Mouse (Mus musculus): Measurements from ENCODE around the gene Arhgap20. TPM values are rescaled to one million over a fixed set of nuclear protein-coding genes. Genes with fewer than 3 reads are reported as not detected.
A peak's percentile ranks its signal among the peaks of the same experiment; 100 is the strongest.

The Arhgap20 gene
- polyA plus RNA-seq, 1 experiment from 2014 or later: 30.1 TPM

DNA sequence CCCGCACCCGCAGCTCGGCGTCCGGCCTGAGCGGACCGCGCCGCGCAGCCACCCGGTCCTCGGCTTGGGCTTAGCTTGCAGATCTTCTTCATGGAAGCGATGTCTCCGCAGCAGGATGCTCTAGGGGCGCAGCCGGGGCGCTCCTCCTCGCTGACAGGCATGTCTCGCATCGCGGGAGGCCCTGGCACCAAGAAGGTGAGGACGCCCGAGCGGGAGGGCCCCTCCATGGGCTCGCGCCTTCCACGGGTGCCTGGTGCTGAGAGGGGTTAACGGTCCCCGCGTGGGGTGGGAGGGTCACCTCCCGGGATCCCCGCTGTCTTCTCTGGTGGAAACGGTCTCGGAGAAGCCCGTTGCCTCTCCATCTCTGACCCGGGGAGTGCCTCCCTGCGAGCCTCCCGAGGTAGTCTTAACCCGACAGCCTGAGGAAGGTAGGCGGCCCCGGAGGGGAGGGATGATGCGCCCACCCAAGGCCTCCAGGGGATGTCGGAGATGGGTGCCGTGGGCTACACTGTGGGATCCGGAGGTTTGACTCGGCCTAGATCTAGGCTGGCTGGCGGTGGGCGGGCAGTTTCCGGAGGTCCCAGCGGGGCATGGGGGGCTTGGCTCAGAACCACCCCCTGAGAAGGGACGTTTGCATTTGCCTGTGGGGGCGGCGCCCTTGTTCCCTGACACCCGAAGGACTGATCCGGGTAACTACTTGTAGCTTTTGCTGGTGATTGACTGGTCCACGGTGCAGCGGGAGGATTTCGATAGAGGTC is 459 bp downstream of the Arhgap20 start:
- H3K27me3 ChIP-seq (replicated peaks): no peaks in the 10 kb centered on the region
- H3K4me1 ChIP-seq: peaks cover 30% of the 10 kb centered on the region
- H3K27ac ChIP-seq (replicated peaks): peak overlapping the region; percentile 95
- peak overlapping the region; percentile 90 for H3K4me3 ChIP-seq (replicated peaks)
- peak; percentile 58 for ATAC-seq (ENCODE audit: low FRiP score)
- H3K9ac ChIP-seq (replicated peaks): peak overlapping the region; percentile 97
- peak overlapping the region; percentile 79 for H3K4me2 ChIP-seq
- under 1% methylated on average over 58 of the region's 58 CpGs for WGBS
- H3K9me3 ChIP-seq (replicated peaks): no peaks in the 10 kb centered on the region
- H3K36me3 ChIP-seq: no peaks in the 10 kb centered on the region

DNA sequence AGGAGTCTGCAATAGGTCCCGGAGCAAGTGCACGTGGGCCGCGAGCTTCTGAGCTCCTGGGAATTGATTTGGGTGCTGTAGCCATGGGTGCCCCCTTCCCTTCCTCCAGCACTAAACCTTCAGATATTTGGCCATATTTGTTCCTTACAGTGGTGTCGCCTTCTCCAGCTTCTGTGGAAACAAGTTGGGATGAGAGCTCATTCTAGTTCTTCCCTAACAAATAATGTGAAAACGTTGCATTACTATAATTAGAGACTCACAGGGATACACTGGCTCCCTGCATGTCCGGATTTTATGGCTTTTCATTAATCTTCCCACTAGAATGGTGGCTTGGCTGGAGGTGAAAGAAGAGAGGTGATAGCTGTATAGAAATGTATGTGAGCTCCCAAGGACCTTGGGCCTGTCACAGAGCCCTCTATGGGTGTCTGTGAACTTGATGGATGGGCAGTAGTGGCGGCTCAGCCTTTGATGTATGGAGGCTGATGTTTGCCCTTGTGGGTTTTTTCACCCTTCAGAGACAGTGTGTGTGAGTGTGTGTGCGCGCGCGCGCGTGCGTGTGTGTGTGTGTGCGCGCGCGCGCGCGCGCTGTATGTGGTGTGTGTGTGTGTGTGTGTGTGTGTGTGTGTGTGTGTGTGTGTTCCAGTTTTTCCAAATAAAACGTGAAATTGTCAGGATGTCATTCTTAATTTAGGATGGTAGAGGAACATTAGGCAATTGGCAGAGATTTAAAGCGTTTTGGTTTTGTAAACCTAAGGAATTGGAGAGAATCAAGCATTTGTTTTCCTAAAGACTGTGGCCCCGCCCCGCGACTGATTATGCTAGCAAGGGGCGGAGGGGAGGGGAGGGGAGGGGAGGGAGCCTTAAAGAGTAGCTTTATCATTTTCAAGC is 1.3 kb downstream of the Arhgap20 start:
- H3K9me3 ChIP-seq (replicated peaks): no peaks in the 10 kb centered on the region
- H3K36me3 ChIP-seq: no peaks in the 10 kb centered on the region
- peak overlapping the region; percentile 79 for H3K4me2 ChIP-seq
- under 1% methylated on average over 26 of the region's 29 CpGs for WGBS
- H3K27ac ChIP-seq (replicated peaks): peak overlapping the region; percentile 95
- ATAC-seq (ENCODE audit: low FRiP score): peak; percentile 21; the same call in 1 of the 2 replicates
- H3K4me1 ChIP-seq: peaks cover 30% of the 10 kb centered on the region
- H3K9ac ChIP-seq (replicated peaks): peak overlapping the region; percentile 97
- H3K4me3 ChIP-seq (replicated peaks): peak overlapping the region; percentile 90
- H3K27me3 ChIP-seq (replicated peaks): no peaks in the 10 kb centered on the region

DNA sequence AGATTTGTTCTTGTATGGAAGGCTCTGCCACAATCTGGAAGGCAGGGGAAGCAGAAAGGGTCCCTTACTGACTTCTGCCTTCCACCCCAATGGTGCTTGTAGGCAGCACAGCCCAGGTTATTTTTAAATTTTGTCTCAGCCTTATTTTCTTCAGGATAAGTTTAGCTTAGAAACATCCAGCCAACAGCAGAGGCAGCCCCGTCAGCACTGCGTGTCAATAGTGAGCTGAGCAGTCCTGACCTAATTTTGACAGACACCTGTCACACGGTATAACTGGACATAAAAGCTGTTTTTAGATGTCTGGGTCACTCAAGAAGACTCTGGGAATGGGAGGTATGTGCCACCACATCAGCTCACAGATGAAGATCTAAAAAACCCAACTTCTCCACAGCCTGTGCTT is 9.1 kb downstream of the Arhgap20 start:
- Histone ChIP-seq H3K9me3 (replicated peaks) (no peaks in the 10 kb centered on the region), H3K4me1 (peaks cover 3% of the 10 kb centered on the region; the same call in 1 of the 2 replicates), H3K27me3 (replicated peaks) (no peaks in the 10 kb centered on the region), H3K9ac (replicated peaks) (no peak overlapping the region), H3K4me3 (replicated peaks) (no peak overlapping the region), H3K36me3 (no peaks in the 10 kb centered on the region), H3K27ac (replicated peaks) (no peak overlapping the region), H3K4me2 (no peak overlapping the region)
- no peak for ATAC-seq (ENCODE audit: low FRiP score)
- 90% methylated on average over 3 of the region's 3 CpGs for WGBS

DNA sequence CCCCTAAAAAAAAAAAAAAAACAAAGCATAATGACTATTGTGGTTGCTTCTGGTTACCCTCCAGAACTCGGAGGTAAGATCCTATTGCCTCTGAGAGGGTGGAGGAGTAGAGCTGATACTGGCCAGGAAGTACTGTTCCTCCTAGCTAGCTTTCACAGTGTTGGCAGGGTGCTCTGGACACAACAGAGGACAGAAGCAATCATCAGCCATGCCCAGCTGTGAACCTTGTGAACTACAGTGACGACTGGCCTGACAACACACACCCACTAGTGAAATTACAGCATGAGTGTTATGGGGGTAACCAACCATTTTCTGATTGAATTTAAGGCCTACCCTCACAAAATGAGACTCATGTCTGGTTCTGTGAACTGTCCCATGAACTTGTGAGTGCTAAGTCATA is 11.3 kb downstream of the Arhgap20 start:
- H3K4me3 ChIP-seq (replicated peaks): no peak overlapping the region
- H3K9ac ChIP-seq (replicated peaks): no peak overlapping the region
- no peak overlapping the region for H3K4me2 ChIP-seq
- no peak for ATAC-seq (ENCODE audit: low FRiP score)
- H3K4me1 ChIP-seq: peaks cover 12% of the 10 kb centered on the region; the same call in 1 of the 2 replicates
- H3K36me3 ChIP-seq: no peaks in the 10 kb centered on the region
- 71% methylated on average over 2 of the region's 2 CpGs for WGBS
- no peaks in the 10 kb centered on the region for H3K9me3 ChIP-seq (replicated peaks)
- no peaks in the 10 kb centered on the region for H3K27me3 ChIP-seq (replicated peaks)
- no peak overlapping the region for H3K27ac ChIP-seq (replicated peaks)

DNA sequence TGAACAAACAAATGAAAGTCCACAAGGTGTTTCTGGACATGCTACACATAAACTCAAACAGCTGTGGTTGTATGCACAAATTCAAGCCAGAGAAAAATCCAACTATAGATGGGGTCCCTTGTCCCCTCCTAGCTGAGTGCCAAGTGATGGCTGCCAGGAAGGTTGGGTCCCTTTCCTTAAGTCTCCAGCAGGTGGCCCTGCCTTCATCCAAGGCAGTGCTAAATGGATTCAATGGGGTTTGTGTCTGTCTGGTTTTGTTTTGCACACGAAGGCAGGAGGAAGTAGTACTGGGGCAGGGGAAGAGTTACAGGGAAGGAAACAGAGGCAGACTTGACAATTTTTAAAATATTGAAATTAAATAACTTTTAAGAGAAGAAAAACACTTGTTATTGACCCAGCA is 12.0 kb downstream of the Arhgap20 start:
- no peaks in the 10 kb centered on the region for H3K9me3 ChIP-seq (replicated peaks)
- H3K4me1 ChIP-seq: peaks cover 12% of the 10 kb centered on the region; the same call in 1 of the 2 replicates
- 6% methylated on average over 1 of the region's 1 CpGs for WGBS
- H3K4me3 ChIP-seq (replicated peaks): no peak overlapping the region
- no peak overlapping the region for H3K9ac ChIP-seq (replicated peaks)
- H3K27me3 ChIP-seq (replicated peaks): no peaks in the 10 kb centered on the region
- H3K27ac ChIP-seq (replicated peaks): no peak overlapping the region
- H3K36me3 ChIP-seq: no peaks in the 10 kb centered on the region
- H3K4me2 ChIP-seq: no peak overlapping the region
- ATAC-seq (ENCODE audit: low FRiP score): no peak

GRCm38 (mm10) chr9:51779232-51779631 is 14.1 kb downstream of the Arhgap20 start:
- H3K9ac ChIP-seq (replicated peaks): no peak overlapping the region
- no peak overlapping the region for H3K4me3 ChIP-seq (replicated peaks)
- no peaks in the 10 kb centered on the region for H3K27me3 ChIP-seq (replicated peaks)
- peaks cover 12% of the 10 kb centered on the region; the same call in 1 of the 2 replicates for H3K4me1 ChIP-seq
- ATAC-seq (ENCODE audit: low FRiP score): no peak
- 75% methylated on average over 5 of the region's 5 CpGs for WGBS
- no peaks in the 10 kb centered on the region for H3K9me3 ChIP-seq (replicated peaks)
- H3K27ac ChIP-seq (replicated peaks): no peak overlapping the region
- H3K4me2 ChIP-seq: no peak overlapping the region
- H3K36me3 ChIP-seq: no peaks in the 10 kb centered on the region

DNA sequence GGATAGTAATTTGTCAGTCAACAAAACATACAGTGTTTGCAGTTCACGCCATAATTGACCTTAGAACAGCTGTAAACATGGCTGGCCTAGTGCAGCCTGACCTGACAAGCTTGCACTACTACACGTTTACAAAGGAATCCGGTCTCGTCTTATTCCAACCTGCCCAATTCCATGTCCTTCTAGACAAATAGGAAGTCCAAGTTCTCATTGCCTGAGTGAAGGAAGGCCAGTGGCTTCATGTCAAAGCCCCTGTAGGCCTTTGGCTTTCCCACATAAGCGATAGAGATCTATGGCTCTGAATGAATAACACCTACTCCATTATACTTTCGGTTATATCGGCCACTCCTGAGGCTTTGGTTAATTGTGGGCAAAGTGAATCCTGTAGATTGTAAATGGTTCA is 16.0 kb downstream of the Arhgap20 start:
- Histone ChIP-seq H3K4me1 (peaks cover 12% of the 10 kb centered on the region; the same call in 1 of the 2 replicates), H3K36me3 (no peaks in the 10 kb centered on the region), H3K9me3 (replicated peaks) (no peaks in the 10 kb centered on the region), H3K4me2 (no peak overlapping the region), H3K4me3 (replicated peaks) (no peak overlapping the region), H3K9ac (replicated peaks) (no peak overlapping the region), H3K27ac (replicated peaks) (no peak overlapping the region), H3K27me3 (replicated peaks) (no peaks in the 10 kb centered on the region)
- ATAC-seq (ENCODE audit: low FRiP score): no peak
- WGBS: 90% methylated on average over 7 of the region's 7 CpGs

- no peak overlapping the region for H3K4me3 ChIP-seq (replicated peaks)
- 36% methylated on average over 6 of the region's 6 CpGs for WGBS
- no peaks in the 10 kb centered on the region for H3K27me3 ChIP-seq (replicated peaks)
- H3K4me2 ChIP-seq: no peak overlapping the region
- no peak for ATAC-seq (ENCODE audit: low FRiP score)
- H3K4me1 ChIP-seq: peaks cover 8% of the 10 kb centered on the region
- H3K36me3 ChIP-seq: no peaks in the 10 kb centered on the region; the same call in 1 of the 2 replicates
- no peak overlapping the region for H3K9ac ChIP-seq (replicated peaks)
- H3K27ac ChIP-seq (replicated peaks): no peak overlapping the region
- H3K9me3 ChIP-seq (replicated peaks): no peaks in the 10 kb centered on the region
Observed at GRCm38 (mm10) chr9:51787380-51787779, 22.2 kb downstream of the Arhgap20 start.

- no peaks in the 10 kb centered on the region for H3K9me3 ChIP-seq (replicated peaks)
- H3K4me1 ChIP-seq: peaks cover 5% of the 10 kb centered on the region
- H3K27ac ChIP-seq (replicated peaks): no peak overlapping the region
- no peak overlapping the region for H3K4me2 ChIP-seq
- no peak for ATAC-seq (ENCODE audit: low FRiP score)
- WGBS: 77% methylated on average over 1 of the region's 1 CpGs
- H3K4me3 ChIP-seq (replicated peaks): no peak overlapping the region
- H3K27me3 ChIP-seq (replicated peaks): no peaks in the 10 kb centered on the region
- H3K36me3 ChIP-seq: no peaks in the 10 kb centered on the region; the same call in 1 of the 2 replicates
- no peak overlapping the region for H3K9ac ChIP-seq (replicated peaks)
Observed at GRCm38 (mm10) chr9:51788466-51788865, 23.3 kb downstream of the Arhgap20 start.

DNA sequence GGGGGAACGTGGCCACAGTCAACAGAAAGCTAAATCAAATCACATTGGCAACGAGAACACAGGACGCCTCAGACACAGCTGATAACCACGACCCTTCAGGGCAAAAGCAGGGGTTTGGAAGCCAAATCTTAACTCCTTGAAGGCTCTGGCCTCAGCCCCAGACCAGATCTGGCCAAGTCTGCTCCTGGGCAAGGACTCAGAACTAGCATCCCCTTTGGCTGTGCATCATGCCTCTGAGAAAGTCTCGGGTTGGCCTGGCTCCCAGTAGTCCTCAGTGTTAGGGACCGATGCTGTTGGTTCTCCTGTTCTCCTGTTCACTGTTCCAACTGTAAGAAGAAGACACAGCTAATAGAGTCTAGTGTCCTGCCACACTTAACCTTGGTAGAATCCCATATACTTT is 30.1 kb downstream of the Arhgap20 start:
- Histone ChIP-seq H3K4me3 (replicated peaks) (no peak overlapping the region), H3K27ac (replicated peaks) (no peak overlapping the region), H3K36me3 (no peaks in the 10 kb centered on the region), H3K4me2 (no peak overlapping the region), H3K9ac (replicated peaks) (no peak overlapping the region), H3K4me1 (peaks cover 3% of the 10 kb centered on the region; the same call in 1 of the 2 replicates), H3K9me3 (replicated peaks) (no peaks in the 10 kb centered on the region), H3K27me3 (replicated peaks) (no peaks in the 10 kb centered on the region)
- WGBS: 63% methylated on average over 6 of the region's 6 CpGs
- ATAC-seq (ENCODE audit: low FRiP score): no peak

- peaks cover 3% of the 10 kb centered on the region; the same call in 1 of the 2 replicates for H3K4me1 ChIP-seq
- H3K36me3 ChIP-seq: no peaks in the 10 kb centered on the region
- no peak overlapping the region for H3K9ac ChIP-seq (replicated peaks)
- no peaks in the 10 kb centered on the region for H3K9me3 ChIP-seq (replicated peaks)
- no peaks in the 10 kb centered on the region for H3K27me3 ChIP-seq (replicated peaks)
- no peak overlapping the region for H3K4me3 ChIP-seq (replicated peaks)
- 87% methylated on average over 5 of the region's 5 CpGs for WGBS
- no peak overlapping the region for H3K4me2 ChIP-seq
- ATAC-seq (ENCODE audit: low FRiP score): no peak
- H3K27ac ChIP-seq (replicated peaks): no peak overlapping the region
Observed at GRCm38 (mm10) chr9:51798251-51798650, 33.1 kb downstream of the Arhgap20 start.

Data from neural tube, embryonic 15.5 days (tissue).